Mouse (Mus musculus) left cerebral cortex, adult 11 months (tissue): ENCODE data around the gene Stk32c.

ENCODE experiments used
- DNase-seq: peaks from one replicate; pipeline ENCODE4 v3.0.0; 2022; ENCODE audit warnings: low spot score

Stk32c gene

DNA sequence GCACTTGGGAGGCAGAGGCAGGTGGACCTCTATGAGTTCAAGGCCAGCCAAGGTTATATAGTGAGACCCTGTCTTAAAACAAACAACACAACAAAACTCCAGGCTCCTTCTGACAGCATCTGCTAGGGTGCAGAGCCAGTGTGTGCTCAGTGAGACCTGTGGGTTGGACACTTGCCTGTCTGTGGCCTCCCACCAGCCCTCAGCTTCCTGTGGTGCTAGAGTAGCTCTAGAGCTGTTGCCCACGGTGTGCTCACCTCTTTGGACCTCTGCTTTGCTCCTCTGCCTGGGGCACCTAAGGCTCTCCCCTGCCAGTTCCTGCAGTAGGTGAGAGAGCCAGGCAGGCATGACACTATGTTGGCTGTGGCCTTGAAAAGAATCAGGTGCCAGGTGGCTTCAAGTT is 69.3 kb downstream of the Stk32c start:
- DNase-seq: no peak

- no peak for DNase-seq
Observed at GRCm38 (mm10) chr7:139139921-139140461, 73.1 kb downstream of the Stk32c start.

DNA sequence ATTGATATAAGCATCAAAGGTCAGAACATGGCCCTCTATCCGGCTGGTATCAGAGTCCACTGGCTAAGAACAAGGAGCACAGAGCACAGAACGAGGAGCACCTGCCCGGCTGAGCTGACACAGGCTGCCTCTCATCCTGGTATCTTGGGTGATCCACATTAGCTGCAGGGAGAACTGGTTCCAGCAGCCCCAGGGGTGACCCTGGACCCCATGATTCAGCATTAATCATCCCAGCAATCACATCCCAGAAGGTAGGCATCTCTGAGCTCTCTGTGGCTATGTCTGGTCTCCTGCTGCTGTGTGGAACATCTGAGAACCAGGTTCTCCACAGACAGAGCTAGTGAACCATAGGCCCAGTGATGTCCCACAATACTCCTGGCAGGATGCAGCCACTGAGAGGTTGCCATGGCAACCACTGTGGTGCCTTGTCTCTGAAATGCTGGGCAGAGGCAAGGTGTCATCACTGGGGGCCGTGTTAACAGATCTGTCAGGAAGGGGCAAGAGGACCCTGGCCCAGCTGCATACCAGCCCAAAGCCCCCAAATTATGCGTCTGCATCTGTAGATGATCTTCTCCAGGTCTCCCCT is 76.1 kb downstream of the Stk32c start:
- DNase-seq: no peak

GRCm38 (mm10) chr7:139135236-139135635 is 77.9 kb downstream of the Stk32c start:
- no peak for DNase-seq

- no peak for DNase-seq
Observed at GRCm38 (mm10) chr7:139133446-139133845, 79.7 kb downstream of the Stk32c start.

DNA sequence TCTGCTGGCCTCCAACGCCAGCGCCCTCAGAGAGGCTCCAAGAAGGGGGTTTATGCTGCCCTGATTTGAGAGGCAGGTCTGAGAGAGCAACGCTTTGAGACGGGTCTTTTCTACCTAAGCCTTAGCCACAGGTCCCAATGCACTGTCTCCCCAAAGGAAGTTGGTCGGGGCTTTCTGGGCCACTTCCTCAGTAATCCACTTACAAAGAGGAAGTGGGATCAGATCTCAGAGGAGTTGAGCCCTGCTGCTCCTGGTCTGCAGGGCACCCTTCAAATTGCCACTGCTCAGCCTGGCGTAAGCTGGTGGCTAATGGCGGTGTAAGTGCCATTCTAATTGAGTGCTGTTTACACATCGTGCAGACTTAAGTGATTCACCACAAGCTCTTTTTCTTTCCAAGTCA is 81.6 kb downstream of the Stk32c start:
- DNase-seq: no peak

DNA sequence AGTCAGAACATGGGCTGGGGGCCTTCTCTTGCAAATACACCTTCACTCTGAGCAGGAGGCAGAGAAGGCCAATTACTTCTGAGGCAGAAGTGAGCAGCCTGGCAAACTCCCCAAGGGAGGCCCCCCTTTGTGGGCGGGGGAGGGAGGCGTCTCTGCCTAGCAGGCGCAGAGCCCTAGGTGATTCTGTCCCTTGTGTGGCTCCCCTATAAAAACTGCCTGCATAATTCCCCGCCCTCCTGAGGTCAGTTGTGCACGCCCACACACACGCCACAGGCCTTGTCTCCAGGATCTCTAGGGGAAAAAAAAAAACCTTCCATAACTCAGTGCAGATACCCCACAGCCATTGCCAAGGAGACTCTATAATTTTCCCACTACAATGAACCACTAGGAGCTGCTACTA is 82.7 kb downstream of the Stk32c start:
- DNase-seq: no peak

DNA sequence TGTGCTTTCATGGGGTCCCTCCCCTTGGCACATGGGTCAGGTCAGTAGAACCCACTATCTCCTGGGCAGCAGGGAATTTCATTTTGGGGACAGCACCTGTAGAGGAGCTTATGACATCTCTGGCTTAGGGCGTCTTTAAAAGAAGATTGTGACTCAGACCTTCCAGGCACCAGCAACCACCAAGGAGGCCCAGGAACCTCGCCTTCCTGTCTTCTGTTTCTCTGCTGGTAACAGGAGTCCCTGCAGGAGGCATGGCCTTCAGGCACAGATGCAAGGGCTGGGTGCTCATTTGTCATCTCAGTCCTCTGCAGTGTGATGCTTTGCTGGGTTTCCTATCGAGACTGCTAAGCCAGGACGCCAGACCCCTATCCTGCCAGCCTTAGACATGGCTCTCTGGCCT is 84.1 kb downstream of the Stk32c start:
- DNase-seq: no peak

GRCm38 (mm10) chr7:139126549-139126948 is 86.6 kb downstream of the Stk32c start:
- no peak for DNase-seq

DNA sequence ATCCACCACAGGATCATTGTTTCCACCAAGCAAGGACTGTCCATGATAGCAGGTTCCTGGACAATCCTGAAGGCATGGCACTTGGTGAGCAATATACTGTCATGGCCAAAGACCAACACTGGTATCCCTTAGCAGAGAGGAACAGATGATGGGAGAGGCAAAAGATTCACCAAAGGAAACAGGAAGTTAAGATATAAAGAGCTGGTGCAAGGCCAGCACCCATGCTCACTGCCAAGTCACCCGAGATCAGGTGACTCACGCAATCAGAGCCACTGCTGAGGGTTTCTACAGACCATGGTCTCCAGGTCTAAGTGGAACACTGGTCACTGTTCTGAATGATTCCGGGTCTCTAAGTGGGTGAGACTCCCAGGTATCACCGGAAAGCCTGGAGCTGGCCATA is 87.2 kb downstream of the Stk32c start:
- no peak for DNase-seq

DNA sequence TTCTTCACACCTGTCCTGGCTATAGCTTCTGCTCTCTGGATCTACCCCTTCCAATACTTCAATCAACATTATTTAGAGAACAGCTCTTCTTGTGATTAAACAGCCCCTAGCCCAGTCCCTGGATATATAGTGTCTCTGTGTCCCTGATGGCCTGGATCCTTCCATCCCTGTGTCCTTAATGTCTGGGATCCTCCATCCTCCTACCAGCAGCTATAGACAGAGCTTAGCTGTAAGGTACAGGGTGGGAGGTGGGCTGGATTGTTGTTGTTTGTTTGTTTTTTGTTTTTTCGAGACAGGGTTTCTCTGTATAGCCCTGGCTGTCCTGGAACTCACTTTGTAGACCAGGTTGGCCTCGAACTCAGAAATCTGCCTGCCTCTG is 93.3 kb downstream of the Stk32c start:
- DNase-seq: no peak

- peak; percentile 84 for DNase-seq
Observed at GRCm38 (mm10) chr7:139119152-139119774, 93.8 kb downstream of the Stk32c start.

- DNase-seq: no peak
Observed at GRCm38 (mm10) chr7:139107908-139108650, 105.0 kb downstream of the Stk32c start.

GRCm38 (mm10) chr7:139105705-139106104 is 107.4 kb downstream of the Stk32c start:
- no peak for DNase-seq

DNA sequence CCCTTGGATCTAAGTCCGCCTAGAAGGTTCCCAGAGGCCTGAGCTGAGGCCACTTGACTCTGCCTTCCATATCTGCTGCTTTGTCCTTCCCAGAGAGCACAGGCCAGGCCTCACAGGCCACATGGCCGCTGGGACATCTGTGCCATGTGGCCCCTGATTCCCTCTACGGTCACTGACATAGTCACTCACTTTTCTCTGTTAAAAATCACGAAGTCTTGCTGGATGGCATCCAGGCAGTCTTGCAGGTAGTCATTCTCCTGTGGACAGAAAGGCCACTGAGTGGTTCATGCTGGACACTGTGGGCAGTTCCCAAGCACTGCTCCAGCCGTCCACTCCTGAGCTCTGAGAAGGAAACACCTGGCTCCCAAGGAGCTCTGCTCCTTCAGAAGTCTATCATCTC is 108.0 kb downstream of the Stk32c start:
- no peak for DNase-seq

DNA sequence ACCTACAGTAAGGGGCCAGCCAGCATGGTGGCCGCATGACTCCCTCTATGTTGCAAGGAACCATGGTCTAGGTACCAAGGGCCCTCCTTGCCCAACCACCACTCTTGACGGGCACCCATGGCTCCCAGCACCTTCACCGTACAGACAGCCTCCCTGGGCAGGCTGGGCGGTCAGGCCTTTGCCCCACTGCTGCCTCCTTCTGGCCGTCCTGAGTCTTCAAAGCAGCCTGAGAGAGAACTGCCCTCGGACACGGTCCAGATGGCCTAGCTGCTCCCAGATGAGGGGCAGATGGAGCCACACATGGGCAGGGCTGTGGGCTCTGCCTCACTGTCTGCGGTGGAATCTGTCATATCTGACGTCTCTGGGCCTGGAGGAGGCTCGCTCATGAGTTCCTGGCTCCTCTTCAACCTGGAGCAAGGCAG is 109.1 kb downstream of the Stk32c start:
- no peak for DNase-seq

DNA sequence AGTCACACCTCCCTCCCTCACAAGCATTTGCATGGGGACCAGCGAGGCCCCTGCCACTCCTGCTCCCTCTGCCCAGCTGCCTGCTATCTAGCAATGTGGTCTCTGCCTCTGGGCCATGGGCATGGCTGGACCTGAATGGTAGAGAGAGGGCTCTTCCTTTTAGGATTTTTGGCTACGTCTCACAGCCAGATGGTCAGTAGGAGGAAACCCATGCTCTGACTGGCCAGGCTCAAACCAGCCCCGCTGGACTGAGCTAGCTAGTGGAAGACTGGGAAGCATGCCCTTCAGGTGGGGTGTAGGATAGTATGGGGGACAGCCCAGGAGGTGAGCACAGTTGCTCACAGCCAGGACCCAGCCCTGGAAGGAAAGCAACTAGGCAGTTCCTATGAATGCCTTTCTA is 111.3 kb downstream of the Stk32c start:
- no peak for DNase-seq

DNA sequence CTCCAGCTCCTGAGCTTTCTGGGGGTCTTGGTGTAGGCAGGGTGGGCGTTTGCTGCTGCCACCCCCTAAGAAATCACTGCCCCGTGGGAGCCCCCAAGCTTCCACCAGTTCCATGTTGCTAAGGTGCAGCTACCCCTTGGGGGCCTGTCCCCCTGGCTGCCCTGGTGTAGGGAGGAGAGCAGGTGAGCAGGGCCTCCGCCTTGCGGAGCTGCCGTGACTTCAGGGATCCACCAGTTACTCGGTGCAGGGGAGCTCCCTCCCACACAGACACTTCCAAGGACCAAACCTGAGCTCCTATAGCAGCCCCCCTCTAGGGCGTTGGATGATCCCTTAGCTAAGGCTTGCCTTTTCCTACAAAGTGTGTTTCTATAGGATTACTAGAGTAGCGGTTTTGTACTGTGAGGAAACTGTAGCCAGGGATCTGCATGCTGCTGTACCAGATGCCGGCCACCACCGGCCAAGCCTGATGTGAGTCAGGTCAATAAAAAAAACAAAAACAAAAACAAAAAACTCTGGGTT is 111.8 kb downstream of the Stk32c start:
- DNase-seq: no peak

- DNase-seq: no peak
Observed at GRCm38 (mm10) chr7:139100531-139101095, 112.5 kb downstream of the Stk32c start.

- no peak for DNase-seq
Observed at GRCm38 (mm10) chr7:139096399-139096798, 116.7 kb downstream of the Stk32c start.

GRCm38 (mm10) chr7:139095282-139095681 is 117.8 kb downstream of the Stk32c start:
- DNase-seq: no peak

- DNase-seq: no peak
Observed at GRCm38 (mm10) chr7:139094761-139095160, 118.3 kb downstream of the Stk32c start.

- no peak for DNase-seq
Observed at GRCm38 (mm10) chr7:139093781-139094180, 119.3 kb downstream of the Stk32c start.
